Mouse (Mus musculus) lung, postnatal 0 days (tissue): ENCODE measurements around the gene Psip1. TPM values are rescaled to one million over a fixed set of nuclear protein-coding genes. Genes with fewer than 3 reads are reported as not detected.
A peak's percentile ranks its signal among the peaks of the same experiment; 100 is the strongest.

ENCODE experiments used
- ATAC-seq: fragments of 200-750 bp; cut with Nextera tagmentation; 2 replicates; pipeline ENCODE4 v1.8.0; 2017; ENCODE audit warnings: moderate library complexity
- DNase-seq: peaks from one replicate; pipeline ENCODE4 v3.0.0-alpha.2; 2016; ENCODE audit warnings: low spot score
- H3K27ac ChIP-seq: fragments of 300-500 bp; sonication (generic); 2 replicates; pipeline ENCODE4 v1.5.1; 2014; ENCODE audit warnings: antibody characterized with exemption, mild to moderate bottlenecking, low read length, mixed read lengths
- H3K27me3 ChIP-seq: fragments of 300-500 bp; sonication (generic); replicated peaks from 2 replicates; pipeline ENCODE4 v1.6.1; 2014; ENCODE audit warnings: low read length, mixed read lengths; ENCODE audit not compliant: insufficient read depth
- H3K36me3 ChIP-seq: fragments of 300-500 bp; sonication (generic); 2 replicates; pipeline ENCODE4 v1.6.1; 2014; ENCODE audit warnings: low read length, mixed read lengths; ENCODE audit not compliant: insufficient read depth
- H3K4me1 ChIP-seq: fragments of 300-500 bp; sonication (generic); 2 replicates; pipeline ENCODE4 v1.6.1; 2014; ENCODE audit warnings: antibody characterized with exemption, low read depth, low read length, mixed read lengths; ENCODE audit not compliant: insufficient read depth
- H3K4me2 ChIP-seq: fragments of 300-500 bp; sonication (generic); replicated peaks from 2 replicates; pipeline ENCODE4 v1.6.1; 2014; ENCODE audit warnings: low read depth, mild to moderate bottlenecking, low read length, moderate library complexity, mixed read lengths
- H3K4me3 ChIP-seq: fragments of 300-500 bp; sonication (generic); 2 replicates; pipeline ENCODE4 v1.5.1; 2014; ENCODE audit warnings: low read depth, low read length
- H3K9ac ChIP-seq: fragments of 300-500 bp; sonication (generic); replicated peaks from 2 replicates; pipeline ENCODE4 v1.6.1; 2014; ENCODE audit warnings: low read depth, mild to moderate bottlenecking
- H3K9me3 ChIP-seq: fragments of 300-500 bp; sonication (generic); 2 replicates; pipeline ENCODE4 v1.6.1; 2016; ENCODE audit warnings: low read length, mixed read lengths
- CTCF ChIP-seq: IDR thresholded peaks from 2 replicates; pipeline ENCODE4 v1.5.1; 2016; ENCODE audit warnings: antibody characterized with exemption, mild to moderate bottlenecking
- EP300 ChIP-seq: IDR thresholded peaks from 2 replicates; pipeline ENCODE4 v1.6.1; 2016; ENCODE audit warnings: antibody characterized with exemption, mild to moderate bottlenecking, control low read depth
- WGBS: fragments of 180-500 bp; shearing (Covaris S2); extraction: QIAGEN DNeasy Blood & Tissue Kit; methylation state at CpG from one replicate; pipeline ENCODE4 v1.1.7; 2014; 5-methylcytosine and 5-hydroxymethylcytosine counted together
- polyA plus RNA-seq: library from polyadenylated mRNA; unstranded; fragments of >200 nt; fragmentation: Nextera tagmentation; extraction: Ambion mirVana; gene quantifications from 2 replicates; pipeline ENCODE4 v1.2.1, GENCODE M21; 2015

Psip1 gene
- polyA plus RNA-seq, 1 experiment from 2014 or later: 38.1 TPM

GRCm38 (mm10) chr4:83526270-83526987, 40.2 kb upstream of the Psip1 start:
- H3K4me3 ChIP-seq: peak overlapping the region; percentile 82
- no peaks in the 10 kb centered on the region for H3K4me1 ChIP-seq
- ATAC-seq (no peak), DNase-seq (peak; percentile 72)
- 11% methylated on average over 13 of the region's 13 CpGs for WGBS
- no peak overlapping the region for H3K27ac ChIP-seq
- no peaks in the 10 kb centered on the region for H3K27me3 ChIP-seq
- H3K9me3 ChIP-seq: no peaks in the 10 kb centered on the region
- 0 out of 2 replicates have a peak overlapping the region, but pooled peaks have one; percentile 62 for H3K9ac ChIP-seq
- TF ChIP-seq CTCF (no peak), EP300 (no peak)
- H3K36me3 ChIP-seq: no peaks in the 10 kb centered on the region
- peak overlapping the region; percentile 95 for H3K4me2 ChIP-seq

GRCm38 (mm10) chr4:83525690-83526055, 39.4 kb upstream of the Psip1 start:
- TF ChIP-seq CTCF (no peak), EP300 (no peak)
- H3K4me1 ChIP-seq: no peaks in the 10 kb centered on the region
- WGBS: 1% methylated on average over 18 of the region's 18 CpGs
- no peaks in the 10 kb centered on the region for H3K9me3 ChIP-seq
- peak overlapping the region; percentile 80 for H3K27ac ChIP-seq
- peak overlapping the region; percentile 62; the same call in 1 of the 2 replicates for H3K9ac ChIP-seq
- no peaks in the 10 kb centered on the region for H3K36me3 ChIP-seq
- H3K4me2 ChIP-seq: peak overlapping the region; percentile 95
- H3K27me3 ChIP-seq: no peaks in the 10 kb centered on the region
- peak overlapping the region; percentile 82 for H3K4me3 ChIP-seq
- ATAC-seq (peak; percentile 64), DNase-seq (peak; percentile 65)

- Histone ChIP-seq H3K4me2 (peak within 1 kb of the TSS; percentile 95), H3K4me3 (peak within 1 kb of the TSS; percentile 82), H3K9me3 (no peaks in the 10 kb centered on the region), H3K36me3 (no peaks in the 10 kb centered on the region), H3K27ac (peak within 1 kb of the TSS; percentile 86), H3K4me1 (no peaks in the 10 kb centered on the region), H3K27me3 (no peaks in the 10 kb centered on the region), H3K9ac (peak within 1 kb of the TSS; percentile 62)
- no peak for TF ChIP-seq EP300
- TF ChIP-seq CTCF: 0 out of 2 replicates have a peak, but pooled peaks have one; percentile 2
- DNase-seq (peak; percentile 97), ATAC-seq (peak; percentile 98)
- WGBS: 2% methylated on average over 70 of the region's 73 CpGs
Observed at GRCm38 (mm10) chr4:83524843-83525689, 38.8 kb upstream of the Psip1 start, which contains the start of gene Ccdc171. Gene Ccdc171 (plus strand): TSS chr4:83525545.

- Histone ChIP-seq H3K4me3 (peak overlapping the region; percentile 82), H3K27ac (peak overlapping the region; percentile 86; the same call in 1 of the 2 replicates), H3K36me3 (no peaks in the 10 kb centered on the region), H3K4me2 (peak overlapping the region; percentile 95), H3K9ac (peak overlapping the region; percentile 59; the same call in 1 of the 2 replicates), H3K27me3 (no peaks in the 10 kb centered on the region), H3K4me1 (no peaks in the 10 kb centered on the region), H3K9me3 (no peaks in the 10 kb centered on the region)
- ATAC-seq (no peak), DNase-seq (no peak)
- TF ChIP-seq CTCF: no peak
- no peak for TF ChIP-seq EP300
- 15% methylated on average over 6 of the region's 6 CpGs for WGBS
Observed at GRCm38 (mm10) chr4:83524456-83524842, 38.2 kb upstream of the Psip1 start.

- no peak overlapping the region for H3K27ac ChIP-seq
- TF ChIP-seq EP300: no peak
- no peak for TF ChIP-seq CTCF
- 48% methylated on average over 5 of the region's 5 CpGs for WGBS
- no peak overlapping the region for H3K4me3 ChIP-seq
- no peaks in the 10 kb centered on the region for H3K4me1 ChIP-seq
- H3K36me3 ChIP-seq: no peaks in the 10 kb centered on the region
- H3K27me3 ChIP-seq: no peaks in the 10 kb centered on the region
- ATAC-seq: no peak
- H3K9me3 ChIP-seq: no peaks in the 10 kb centered on the region
- no peak overlapping the region for H3K4me2 ChIP-seq
- DNase-seq: no peak
- no peak overlapping the region for H3K9ac ChIP-seq
Observed at GRCm38 (mm10) chr4:83522066-83522465, 35.8 kb upstream of the Psip1 start.

DNA sequence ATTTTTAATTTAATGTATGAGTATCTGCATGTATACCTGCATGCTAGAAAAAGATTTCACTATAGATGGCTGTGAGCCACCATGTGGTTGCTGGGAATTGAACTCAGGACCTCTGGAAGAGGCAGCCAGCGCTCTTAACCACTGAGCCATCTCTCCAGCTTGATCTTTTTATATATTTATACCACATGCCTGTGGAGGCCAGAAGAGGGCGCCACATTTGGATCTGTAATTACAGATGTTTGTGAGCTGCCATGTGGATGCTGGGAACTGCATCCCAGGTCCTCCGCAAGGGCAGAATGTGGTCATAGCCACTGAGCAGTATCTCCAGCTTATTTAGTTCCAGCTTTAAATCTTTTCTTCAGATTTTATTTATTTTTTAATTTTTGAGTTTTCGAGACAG, 34.0 kb upstream of the Psip1 start:
- 80% methylated on average over 4 of the region's 4 CpGs for whole genome bisulfite sequencing
- ATAC-seq (no peak), DNase-seq (no peak)
- Histone ChIP-seq H3K4me2 (no peak overlapping the region), H3K36me3 (no peaks in the 10 kb centered on the region), H3K4me3 (no peak overlapping the region), H3K27ac (no peak overlapping the region), H3K9ac (no peak overlapping the region), H3K27me3 (no peaks in the 10 kb centered on the region), H3K4me1 (no peaks in the 10 kb centered on the region), H3K9me3 (no peaks in the 10 kb centered on the region)
- peak; percentile 12; the same call in 1 of the 2 replicates for TF ChIP-seq CTCF
- no peak for TF ChIP-seq EP300
